Mouse (Mus musculus) 3T3-L1 (cell line): ENCODE measurements at regions not wholly inside any gene's neighbourhood (a gene's known extent, or its start where the extent isn't known, plus 50 kb on each side); places are given as distances from the start of the nearest gene placed in this dataset.
A peak's percentile ranks its signal among the peaks of the same experiment; 100 is the strongest.

Experiments
- DNase-seq: peaks from one replicate; pipeline ENCODE4 v3.0.0-alpha.2; 2015; ENCODE audit warnings: low read depth, low spot score

DNA sequence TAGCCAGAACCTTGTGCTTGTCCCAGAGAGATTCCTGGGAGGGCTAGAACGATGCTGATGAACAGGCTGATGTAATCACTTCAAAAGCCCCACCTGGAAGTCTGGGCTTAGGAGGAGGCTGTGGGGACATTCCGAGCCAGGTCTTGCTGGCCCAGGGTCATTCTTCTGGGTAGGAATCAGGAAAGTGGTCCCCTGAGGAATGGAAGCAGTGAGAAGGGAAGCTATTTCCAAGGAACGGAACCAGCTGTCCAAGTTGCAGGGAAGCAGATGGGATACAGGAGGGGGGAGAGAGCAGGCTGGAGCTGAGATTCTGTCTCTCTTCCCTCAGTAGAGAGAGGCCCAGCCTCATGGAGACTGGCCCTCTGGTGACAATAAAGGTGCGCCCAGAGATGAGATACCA is 243.9 kb downstream of the Tcf7l2 start:
- no peak for DNase-seq

DNA sequence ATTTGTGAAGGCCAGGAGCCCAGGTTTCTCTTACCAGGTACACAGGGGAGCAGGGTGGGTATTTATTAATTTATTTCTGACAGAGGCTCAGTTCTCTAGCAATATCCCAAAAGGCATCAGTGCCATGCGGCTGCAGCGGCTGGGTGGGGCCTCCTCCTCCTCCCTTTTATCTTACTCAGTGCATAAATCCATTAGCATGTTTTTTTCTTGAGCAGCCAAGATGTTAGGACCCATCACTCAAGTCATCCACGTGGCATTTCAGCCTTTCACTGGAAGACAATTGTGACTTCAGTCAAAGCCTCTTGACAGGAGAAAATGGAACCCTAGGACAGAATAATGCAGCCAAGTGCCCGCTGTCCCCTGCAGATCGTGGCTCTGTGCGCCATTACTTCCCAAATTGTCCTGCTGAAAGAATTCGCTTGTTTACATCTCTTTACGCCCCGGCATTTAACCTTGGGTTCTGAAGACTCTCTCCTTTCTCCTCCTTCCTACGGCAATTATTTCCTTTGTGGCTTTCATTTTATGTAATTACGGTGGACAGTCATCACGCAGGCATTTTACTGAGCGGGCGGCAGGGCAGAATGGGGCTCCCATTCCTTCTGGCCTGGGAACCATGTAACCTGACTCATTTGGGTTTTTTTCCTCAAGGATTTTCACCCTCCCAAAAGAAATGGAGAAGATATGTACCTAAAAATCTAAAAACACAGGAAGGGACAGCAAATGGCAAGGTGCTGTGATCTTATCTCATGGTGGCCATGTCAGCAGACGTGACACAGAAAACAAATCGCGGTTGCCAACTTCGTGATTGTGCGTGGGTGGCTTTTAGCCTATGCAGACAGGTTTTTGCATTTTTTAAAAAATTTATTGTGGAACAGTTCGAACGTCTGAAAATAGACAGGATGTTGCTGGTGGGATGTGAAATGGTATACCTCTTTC is 250.4 kb downstream of the Tcf7l2 start:
- peak; percentile 83 for DNase-seq

DNA sequence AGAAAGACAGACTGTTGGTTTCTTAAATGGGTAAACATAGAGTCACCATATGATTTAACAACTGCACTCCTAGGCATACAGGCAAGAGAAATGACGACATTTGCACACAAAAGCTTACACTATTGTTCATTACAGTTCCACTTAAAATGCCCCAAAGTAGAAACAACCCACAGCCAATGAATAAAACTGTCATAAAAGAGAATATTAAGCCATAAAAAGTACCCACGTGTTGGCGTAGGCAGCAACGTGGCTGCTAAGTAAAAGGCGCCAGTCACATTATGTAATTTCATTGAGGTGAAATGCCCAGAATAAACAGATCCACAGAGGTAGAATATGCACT is 251.1 kb downstream of the Tcf7l2 start:
- DNase-seq = no peak

DNA sequence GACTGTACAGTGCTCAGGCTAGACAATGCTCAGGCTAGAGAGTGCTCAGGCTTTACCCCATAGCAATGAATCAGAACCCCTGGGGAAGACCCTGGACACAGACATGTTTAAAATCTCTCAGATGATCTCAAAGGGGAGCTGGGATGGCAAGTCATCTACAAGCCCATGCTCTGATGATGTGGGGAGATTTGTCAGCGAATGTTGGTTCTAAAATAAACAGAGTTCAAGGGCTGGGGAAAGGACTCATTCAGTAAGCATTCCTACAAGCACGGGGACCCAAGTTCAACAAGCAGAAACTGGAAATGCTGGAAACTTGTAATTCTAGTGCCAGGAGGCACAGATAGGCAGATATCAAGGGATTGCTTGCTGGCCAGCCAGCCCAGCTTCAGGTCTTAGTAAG is 254.1 kb downstream of the Tcf7l2 start:
- peak; percentile 77 for DNase-seq

DNA sequence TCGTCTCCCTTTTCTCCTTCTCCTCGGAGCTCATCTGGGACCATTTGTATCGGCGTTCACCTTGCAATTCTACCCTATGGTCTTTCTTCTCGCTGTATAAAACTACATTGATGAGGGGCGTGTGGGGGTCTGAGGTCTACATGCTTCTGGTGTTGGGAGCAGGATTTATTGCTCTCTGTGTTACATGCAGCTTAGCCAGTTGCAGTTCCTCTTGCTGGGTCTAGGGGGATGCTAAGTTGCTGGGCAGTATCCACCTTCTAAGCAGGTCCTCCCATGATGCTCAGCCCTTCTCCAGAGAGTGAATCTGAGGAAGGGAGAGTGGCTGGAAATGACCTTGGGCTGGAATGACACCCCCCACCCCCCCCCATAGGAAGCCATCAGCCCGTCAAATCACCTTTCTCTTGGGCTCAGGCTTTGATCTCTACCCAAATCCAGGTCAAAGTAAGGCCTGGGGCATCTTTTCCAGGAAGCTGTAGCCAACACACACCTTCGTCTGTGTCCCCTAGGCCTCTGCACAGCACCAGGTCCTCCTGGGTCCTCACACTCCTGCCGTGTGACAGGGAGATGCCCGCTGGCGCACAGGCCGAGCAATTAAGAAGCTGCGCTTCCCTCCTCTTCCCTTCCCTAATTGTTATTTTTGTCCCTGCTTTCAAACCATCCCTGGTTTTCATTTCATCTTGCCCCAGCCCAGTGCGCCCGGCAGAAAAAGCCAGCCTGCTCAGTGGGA is 257.0 kb downstream of the Tcf7l2 start:
- no peak for DNase-seq

DNA sequence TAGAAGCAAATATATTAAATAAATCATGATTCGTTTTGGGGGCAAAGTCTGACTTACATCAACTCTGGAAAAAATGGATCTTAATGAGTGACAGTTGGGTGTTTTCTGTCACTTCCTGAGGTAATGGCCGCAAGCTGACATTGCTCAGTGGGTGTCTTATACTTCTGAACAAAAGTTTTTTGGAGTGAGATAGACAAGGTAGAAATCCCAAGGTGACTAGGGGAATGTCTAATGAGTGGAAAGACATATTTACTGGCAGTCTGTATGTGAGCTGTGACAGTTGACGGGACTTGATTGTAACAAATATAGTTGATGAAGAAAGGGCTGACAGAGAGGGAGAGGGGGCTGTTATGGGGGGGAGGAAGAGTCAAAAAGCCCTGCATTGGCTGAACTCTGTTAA is 257.8 kb downstream of the Tcf7l2 start:
- no peak for DNase-seq

DNA sequence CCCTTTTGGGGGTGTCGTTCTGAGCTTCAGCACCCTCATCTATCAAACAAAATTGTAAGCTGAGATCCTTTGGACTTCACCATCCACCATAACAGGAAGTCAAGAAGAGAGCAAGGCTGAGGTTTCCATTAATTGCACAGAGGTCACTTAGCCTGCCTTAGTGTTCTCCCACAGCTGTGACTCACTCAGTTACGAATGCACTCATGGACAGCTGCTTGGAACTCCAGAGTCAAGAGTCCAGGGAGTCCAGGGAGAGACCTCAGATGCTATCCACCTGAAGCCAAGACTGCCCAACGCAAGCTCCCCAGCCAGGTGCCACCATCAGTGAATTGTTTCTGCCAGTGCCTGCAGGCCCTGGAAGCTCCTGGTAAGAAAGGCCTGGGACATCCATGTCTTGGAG is 259.8 kb downstream of the Tcf7l2 start:
- peak; percentile 80 for DNase-seq

DNA sequence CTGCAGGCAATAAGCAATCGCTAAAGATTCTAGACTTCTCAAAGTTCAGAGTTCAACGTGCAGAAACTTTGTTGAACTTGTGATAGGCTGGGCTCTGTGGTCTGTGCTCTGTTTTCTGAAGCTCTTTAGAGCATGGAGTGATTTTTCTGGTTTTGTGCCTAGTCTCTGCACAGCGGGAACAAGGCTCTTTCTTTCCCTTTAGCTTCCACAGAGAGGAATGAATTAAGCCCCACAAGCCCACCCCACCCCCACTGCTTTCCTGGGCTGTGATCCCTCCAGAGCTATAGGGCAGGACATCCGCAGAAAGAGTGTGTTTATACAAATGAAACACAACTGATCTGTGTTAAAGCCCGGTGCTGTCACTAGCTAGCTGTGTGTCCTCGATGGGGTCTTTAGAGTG is 264.3 kb downstream of the Tcf7l2 start:
- no peak for DNase-seq

DNA sequence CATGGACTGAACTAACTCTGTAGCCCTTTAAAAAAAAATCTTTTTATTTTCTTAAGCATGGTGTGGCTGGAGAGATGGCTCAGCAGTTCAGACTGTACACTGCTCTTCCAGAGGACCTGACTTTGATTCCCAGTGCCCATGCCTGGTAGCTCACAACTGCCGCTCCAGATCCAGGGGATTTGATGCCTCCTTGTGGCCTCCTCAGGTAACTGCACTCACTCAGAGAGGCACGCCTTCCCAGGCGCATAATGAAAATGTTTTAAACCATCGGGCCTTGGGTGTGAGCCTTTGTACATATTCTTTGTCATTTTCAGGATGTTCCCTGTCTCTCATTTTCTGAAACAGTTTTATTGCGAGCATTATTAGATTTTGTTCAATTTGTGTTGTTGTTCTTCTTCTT is 265.8 kb downstream of the Tcf7l2 start:
- no peak for DNase-seq

DNA sequence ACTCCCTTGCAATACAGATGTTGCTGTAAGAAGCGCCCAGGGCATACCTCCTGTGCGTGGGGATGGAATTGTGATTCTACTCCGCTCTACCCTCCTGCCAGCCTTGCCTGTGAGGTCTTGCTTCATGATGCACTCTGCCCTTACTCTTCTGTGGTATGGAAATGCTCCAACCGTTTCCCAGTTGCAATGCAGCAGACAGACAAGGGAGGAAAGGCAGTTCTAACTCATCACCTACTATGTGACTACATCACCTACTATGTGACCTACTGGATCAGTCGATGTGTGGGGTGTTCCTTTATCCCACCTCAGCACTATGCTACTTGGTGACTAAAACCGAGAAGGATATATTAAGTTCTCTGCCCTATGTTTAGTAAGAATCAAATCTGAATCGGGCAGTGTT is 269.1 kb downstream of the Tcf7l2 start:
- DNase-seq = no peak

DNA sequence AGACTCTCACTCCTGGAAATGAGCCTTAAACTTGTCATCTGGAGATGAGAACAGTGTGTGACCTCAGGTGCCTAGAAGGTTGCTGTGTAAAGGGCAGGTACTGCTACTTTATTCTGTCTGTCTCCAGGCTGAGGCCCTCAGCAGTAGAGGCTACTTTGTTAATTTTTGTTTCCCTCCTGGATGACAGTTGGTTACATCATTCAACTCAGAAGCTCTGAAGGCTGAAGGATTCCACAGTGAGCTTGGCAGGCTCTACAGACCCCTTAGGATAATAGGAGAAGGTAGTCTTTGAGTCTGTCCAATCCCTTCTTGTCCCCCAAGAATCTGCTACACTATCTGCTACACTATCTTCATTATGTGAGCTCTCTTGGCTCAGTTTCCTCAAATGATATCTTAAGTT is 269.7 kb downstream of the Tcf7l2 start:
- peak; percentile 45 for DNase-seq

DNA sequence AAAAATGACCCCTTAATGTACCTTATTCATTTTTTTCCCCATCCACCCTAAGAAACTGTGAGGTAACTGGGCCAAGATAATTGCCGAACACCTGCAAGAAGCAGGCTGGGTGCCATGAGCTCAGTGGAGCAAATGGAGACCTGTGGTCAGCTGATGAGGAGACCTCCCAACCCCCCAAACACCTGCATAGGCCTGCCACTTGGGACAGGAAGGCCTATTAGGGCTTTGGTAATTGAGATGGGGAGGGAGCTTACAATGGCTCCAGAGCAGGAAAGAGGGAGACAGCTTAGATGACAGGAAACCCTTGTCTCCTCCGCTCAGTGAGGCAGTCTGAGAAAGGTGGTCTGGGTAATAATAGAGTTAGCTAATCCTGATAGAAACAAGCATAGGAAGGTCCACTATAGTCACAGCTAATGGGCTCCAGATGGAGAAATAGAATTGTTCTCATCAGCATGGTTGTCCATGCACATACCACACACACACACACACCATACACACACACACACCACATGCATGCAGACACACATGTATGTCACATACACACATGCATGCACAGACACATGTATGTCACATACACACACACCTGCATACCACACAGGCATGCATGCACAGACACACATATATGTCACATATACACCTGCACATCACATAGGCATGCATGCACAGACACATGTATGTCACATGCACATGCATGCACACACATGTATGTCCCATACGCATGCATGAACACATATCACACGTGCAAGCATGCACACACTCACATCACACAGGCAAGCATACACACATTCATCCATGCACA is 270.2 kb upstream of the Habp2 start:
- DNase-seq = no peak

DNA sequence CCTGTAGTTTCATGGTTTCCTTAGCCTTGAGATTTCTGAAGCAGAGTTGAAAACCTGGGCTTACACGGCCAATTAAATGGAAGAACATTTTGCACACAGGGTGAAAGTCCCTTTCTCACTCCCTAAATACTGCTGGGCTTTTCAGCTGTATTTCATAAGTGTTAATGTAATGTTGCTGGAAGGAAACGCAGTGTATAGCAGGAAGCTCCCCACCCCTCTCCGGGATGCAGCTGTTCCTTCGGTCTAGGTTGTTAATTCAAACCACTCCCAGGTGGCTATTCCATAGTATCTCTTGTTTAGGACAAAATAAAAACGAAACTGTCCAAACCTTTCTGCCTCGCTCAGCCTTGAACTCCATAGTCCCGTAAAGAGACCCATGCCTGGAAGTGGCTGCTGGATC is 269.4 kb upstream of the Habp2 start:
- DNase-seq = no peak

DNA sequence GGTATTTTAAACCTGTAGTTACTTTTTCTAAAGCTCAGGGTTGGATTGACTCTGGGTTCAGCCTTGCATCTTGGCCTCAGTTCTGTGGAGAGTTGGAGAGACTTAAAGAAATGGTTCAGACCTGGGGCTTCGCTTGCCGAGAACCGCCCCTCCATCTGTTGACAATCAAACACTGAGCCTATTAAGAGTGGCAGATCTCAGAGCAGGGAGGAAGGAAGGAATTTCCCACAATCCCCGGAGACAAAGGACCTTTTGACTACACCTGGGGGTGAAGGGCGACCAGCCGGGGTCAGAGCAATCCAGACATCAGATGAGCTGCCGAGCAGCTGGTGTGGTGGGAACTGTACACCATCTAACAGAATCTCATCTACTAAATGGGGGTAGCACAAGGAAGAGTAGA is 267.8 kb upstream of the Habp2 start:
- no peak for DNase-seq

DNA sequence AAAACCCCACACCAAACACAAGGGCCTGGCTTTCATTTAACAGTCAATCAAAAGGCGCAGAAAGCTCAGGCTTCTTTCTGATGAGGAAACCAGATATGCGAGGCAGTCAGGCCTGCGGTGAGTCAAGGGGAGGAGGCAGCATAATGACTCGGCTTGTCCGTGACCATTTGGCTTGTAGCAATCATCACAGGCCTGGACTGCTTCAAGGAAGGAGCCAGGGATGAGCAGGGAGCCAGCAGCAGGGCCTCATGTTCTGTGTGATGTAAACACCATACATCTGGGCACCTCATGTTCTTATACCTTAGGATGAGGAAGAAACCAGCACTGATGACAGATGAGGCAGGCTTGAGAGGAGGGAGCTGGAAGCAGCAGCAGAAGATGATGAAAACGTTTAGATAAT is 264.6 kb upstream of the Habp2 start:
- peak; percentile 99 for DNase-seq

DNA sequence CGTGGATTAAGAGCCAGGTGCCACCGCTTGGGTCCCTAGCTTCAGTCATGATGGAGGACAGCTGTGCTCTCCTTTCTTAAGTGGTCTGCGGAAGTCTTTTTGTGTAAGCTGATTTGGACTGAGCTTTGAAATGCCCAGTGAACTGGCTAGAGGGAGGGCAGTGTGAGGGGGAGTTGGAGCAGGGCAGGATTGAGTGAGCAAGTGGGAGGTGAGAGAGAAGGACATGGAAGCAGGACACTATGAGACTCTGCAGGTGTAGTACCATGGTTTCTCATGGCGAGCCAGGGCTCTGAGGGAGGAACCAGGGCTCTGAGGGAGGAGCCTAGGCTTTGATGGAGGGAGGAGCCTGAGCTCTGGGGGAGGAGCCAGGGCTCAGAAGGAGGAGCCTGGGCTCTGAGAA is 262.3 kb upstream of the Habp2 start:
- no peak for DNase-seq

DNA sequence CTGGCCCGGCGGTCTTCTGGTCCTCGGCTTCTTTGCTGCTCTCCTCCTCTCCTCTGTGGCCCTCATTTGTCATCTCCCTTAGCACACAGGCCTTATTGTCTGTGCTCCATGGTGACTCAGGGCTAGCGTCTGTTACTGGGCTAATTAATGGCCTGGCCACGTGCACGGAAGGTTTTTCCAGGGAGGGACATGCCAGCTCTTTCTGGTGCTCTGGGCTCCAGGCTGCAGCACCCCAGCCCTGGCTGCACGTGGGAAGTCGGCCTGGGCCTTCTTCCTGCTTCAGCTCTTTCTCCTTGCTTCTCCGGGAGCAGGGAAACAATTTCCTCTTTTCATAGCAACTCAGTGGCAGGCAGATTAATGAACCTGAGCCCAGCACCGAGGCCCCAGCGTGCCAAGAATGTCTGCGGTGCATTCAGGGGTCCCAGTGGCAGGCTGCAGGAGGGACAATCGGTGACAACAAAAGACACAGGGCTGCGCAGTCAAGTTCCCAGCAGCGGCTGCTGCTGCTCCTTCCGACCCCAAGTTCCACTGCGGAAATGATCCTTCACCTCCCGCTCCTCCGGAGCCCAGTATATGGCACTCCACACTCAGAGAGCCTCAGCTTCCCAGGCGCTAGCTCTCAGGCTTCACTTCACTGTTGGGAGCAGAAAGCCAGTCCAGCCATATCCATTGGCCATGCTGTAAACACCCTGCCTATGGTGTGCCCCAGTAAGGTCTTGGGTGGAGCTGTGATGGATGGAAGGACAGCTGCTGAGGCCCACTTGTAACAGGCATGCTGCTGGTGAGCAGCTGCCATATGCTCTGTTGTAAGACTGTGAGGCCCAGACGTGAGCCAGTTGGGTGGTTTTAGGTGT is 257.3 kb upstream of the Habp2 start:
- DNase-seq = peak; percentile 56

DNA sequence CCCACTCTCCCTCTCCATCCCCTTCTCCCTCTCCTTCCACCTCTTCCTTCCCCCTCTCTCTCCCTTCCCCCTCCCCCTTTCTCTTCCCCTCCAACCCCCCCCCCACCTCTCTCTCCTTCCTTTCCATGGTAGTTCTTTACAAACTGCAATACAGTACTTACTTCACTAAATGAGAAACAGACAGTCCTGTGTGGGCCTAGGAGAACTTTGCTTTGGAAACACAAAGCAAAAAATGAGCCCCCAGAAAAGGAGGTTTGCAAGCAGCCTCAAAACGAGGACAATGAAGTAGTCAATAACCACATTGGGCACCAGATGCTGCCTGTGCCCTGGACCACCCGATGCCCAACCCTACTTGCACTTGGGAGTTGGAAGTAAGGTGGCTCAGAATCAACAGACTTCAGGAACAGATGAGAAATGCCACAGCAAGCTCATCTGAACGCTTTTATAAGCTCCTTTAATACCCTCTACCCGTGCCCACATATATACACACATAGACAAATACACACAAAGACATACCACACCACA is 256.5 kb upstream of the Habp2 start:
- no peak for DNase-seq

DNA sequence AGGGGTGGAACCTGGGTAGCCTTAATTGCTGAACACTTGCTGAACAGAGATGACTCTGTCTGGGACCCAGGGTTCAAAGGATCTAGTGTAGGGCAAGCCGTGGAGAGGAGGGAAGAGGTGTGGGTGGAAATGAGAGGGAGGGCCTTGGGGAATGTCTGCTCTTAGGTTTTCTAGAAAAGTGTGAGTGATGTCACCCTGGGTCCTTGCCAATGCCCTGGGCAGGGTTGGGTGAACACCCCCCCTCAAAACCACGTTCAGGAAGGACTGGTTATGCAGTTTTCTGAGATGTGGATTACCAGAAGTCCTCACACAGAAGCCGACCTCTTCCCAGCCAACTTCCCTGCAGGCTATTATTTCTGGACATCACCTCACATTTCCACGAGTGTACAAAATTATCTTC is 252.4 kb upstream of the Habp2 start:
- DNase-seq = peak; percentile 64

DNA sequence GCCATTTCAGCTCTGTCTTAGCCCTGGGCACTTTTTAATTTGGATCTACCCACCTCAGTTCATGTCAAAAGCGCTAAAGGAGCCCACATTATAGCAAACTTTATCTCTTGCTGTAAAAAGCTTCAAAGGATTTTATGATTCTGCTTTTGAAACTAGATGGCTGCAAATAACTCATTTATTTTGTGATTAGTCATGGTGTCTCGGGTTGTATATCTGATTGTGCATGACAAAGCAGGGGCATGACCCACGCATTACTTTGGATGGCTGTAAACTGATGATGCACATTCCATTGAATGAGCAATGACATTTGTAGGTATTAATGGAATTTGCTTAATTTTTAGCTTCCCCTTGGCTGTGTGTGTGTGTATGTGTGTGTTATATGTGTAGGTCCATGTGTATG is 249.4 kb upstream of the Habp2 start:
- peak; percentile 87 for DNase-seq
